Mouse (Mus musculus) natural killer cell, adult 2 months (primary cell): Measurements from ENCODE around the gene Gm10487.
"Not testable (repeated sequence)": the region's sequence is repeated elsewhere in the genome, so short reads cannot be mapped to it uniquely, and the experiment has no call there.

Experiments
- DNase-seq, 2 experiments: peaks; one replicate each; pipeline ENCODE4 v3.0.0; 2022; ENCODE audit warnings: low spot score in 2 of 2

Gene Gm10487

GRCm38 (mm10) chrX:30843369-30843768 is at the start of gene Gm10487:
Gene Gm10487, minus strand, starts transcription at chrX:30843469.
- DNase-seq: not testable (repeated sequence)
